Mouse (Mus musculus) hindbrain, embryonic 16.5 days (tissue): ENCODE data around the gene Mctp1. TPM values are rescaled to one million over a fixed set of nuclear protein-coding genes. Genes with fewer than 3 reads are reported as not detected.
"Not testable (repeated sequence)": the region's sequence is repeated elsewhere in the genome, so short reads cannot be mapped to it uniquely, and the experiment has no call there.

Source experiments
- ATAC-seq: fragments of 200-750 bp; cut with Nextera tagmentation; 2 replicates; pipeline ENCODE4 v1.8.0; 2017; ENCODE audit warnings: moderate TSS enrichment, moderate library complexity
- H3K27ac ChIP-seq: fragments of 300-500 bp; sonication (generic); 2 replicates; pipeline ENCODE4 v1.5.1; 2014; ENCODE audit warnings: low read depth, mild to moderate bottlenecking, control low read depth, low read length, moderate library complexity
- H3K27me3 ChIP-seq: fragments of 300-500 bp; sonication (generic); replicated peaks from 2 replicates; pipeline ENCODE4 v1.6.1; 2014; ENCODE audit warnings: low read length; ENCODE audit not compliant: control insufficient read depth, insufficient read depth
- H3K36me3 ChIP-seq: fragments of 300-500 bp; sonication (generic); 2 replicates; pipeline ENCODE4 v1.6.1; 2014; ENCODE audit warnings: mild to moderate bottlenecking, low read length, moderate library complexity, mixed read lengths; ENCODE audit not compliant: control insufficient read depth, insufficient read depth
- H3K4me1 ChIP-seq: fragments of 300-500 bp; sonication (generic); 2 replicates; pipeline ENCODE4 v1.6.1; 2014; ENCODE audit warnings: low read depth, low read length; ENCODE audit not compliant: control insufficient read depth, insufficient read depth
- H3K4me2 ChIP-seq: fragments of 300-500 bp; sonication (generic); 2 replicates; pipeline ENCODE4 v1.6.1; 2014; ENCODE audit warnings: mild to moderate bottlenecking, low read length, control low read depth, moderate library complexity
- H3K4me3 ChIP-seq: fragments of 300-500 bp; sonication (generic); 2 replicates; pipeline ENCODE4 v1.5.1; 2014; ENCODE audit warnings: mild to moderate bottlenecking, low read length, control low read depth, moderate library complexity
- H3K9ac ChIP-seq: fragments of 300-500 bp; sonication (generic); 2 replicates; pipeline ENCODE4 v1.6.1; 2014; ENCODE audit warnings: low read depth, mild to moderate bottlenecking, control low read depth, low read length, moderate library complexity
- H3K9me3 ChIP-seq: fragments of 300-500 bp; sonication (generic); 2 replicates; pipeline ENCODE4 v1.6.1; 2014; ENCODE audit warnings: mild to moderate bottlenecking, low read length, moderate library complexity; ENCODE audit not compliant: control insufficient read depth
- WGBS: fragments of 180-500 bp; shearing (Covaris S2); extraction: QIAGEN DNeasy Blood & Tissue Kit; methylation state at CpG from one replicate; pipeline ENCODE4 v1.1.7; 2014; 5-methylcytosine and 5-hydroxymethylcytosine counted together
- polyA plus RNA-seq: library from polyadenylated mRNA; unstranded; fragments of >200 nt; fragmentation: Nextera tagmentation; extraction: Ambion mirVana; gene quantifications from 2 replicates; pipeline ENCODE4 v1.2.1, GENCODE M21; 2015

The Mctp1 gene
- 3.6 and 4.1 TPM in 2 replicates for polyA plus RNA-seq

DNA sequence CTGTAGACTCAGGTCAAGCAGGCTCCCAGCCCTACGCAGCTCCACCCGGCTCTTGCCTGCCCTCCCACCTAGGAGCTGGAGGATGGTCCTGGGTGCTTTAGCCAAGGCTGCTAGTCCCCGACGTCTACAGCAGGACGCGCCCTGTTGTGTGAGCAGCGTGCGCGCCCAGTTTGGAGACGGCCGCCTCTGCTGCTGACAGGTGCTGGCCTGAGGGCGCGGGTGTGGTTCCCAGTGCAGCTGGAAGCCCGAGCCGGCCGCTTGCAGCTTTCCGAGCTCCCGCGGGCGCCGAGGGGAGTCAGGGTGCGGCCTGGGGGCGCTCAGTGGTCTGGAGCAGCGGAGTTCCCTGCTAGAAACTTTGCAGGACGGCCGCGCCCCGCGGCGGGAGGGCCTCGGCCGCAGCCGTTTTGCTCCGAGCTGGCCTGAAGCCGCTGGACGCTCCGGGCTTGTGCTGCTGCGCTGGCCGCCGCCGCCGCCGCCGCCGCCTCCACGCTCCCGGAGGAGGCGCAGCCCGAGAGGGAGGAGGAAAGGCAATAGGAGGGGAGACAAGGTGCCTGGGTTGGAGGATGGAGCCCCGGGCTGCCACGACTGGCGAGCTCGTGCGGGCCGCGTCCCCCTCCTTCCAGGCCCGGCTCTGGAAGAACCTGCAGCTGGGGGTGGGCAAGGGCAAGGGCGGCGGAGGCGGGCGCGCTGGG, at the start of gene Mctp1:
Gene Mctp1 (plus strand): TSS at position 564 of the 692 bp plus-strand sequence.
- Histone ChIP-seq H3K36me3 (no peaks in the 10 kb centered on the region), H3K4me1 (peaks cover 7% of the 10 kb centered on the region; the same call in 1 of the 2 replicates), H3K27me3 (peaks cover 3% of the 10 kb centered on the region; the same call in 1 of the 2 replicates), H3K9me3 (no peaks in the 10 kb centered on the region), H3K4me2 (peak within 1 kb of the TSS; percentile 99), H3K4me3 (peak within 1 kb of the TSS; percentile 87), H3K27ac (peak within 1 kb of the TSS; percentile 68), H3K9ac (peak within 1 kb of the TSS; percentile 85)
- WGBS, result under 1% methylated on average over 54 of the region's 62 CpGs
- peak; percentile 89 for ATAC-seq

DNA sequence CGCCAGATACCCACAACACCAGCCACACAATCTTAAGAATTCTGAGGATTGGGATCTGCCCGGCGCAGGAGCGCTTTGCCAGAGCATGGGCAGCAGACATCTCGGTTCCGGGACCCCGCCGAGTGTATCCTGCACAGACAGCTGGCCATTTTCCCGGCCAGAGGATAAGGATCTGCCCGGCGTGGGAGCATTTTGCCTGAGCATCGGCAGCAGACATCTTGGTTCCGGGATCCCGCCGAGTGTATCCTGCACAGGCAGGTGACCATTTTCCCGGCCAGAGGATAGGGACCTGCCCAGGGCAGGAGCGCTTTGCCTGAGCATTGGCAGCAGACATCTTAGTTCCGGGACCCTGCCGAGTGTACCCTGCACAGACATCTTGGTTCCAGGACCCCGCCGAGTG, 38.4 kb upstream of the Mctp1 start:
- H3K27me3 ChIP-seq, H3K4me3 ChIP-seq, H3K4me2 ChIP-seq, H3K27ac ChIP-seq, H3K36me3 ChIP-seq, H3K9me3 ChIP-seq, H3K4me1 ChIP-seq, ATAC-seq, H3K9ac ChIP-seq: not testable (repeated sequence)
- WGBS, result 84% methylated on average over 18 of the region's 21 CpGs

DNA sequence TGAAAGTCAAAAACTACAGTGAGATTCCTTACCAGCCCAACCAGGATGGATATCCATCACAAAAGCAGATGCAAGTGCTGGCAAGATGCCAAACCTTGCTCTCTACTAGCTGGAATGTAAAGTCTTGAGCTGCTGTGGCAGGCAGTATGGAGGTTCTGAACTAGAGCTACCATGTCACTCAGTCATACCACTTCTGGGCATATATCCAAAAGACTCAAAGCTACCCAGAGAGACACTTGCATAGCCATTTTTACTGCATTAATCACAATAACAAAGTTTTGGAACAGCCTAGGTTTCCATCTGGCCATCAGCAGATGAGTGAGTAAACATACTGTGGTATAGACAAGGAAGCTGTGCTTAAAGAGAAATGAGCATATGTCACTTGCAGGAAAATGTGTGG, 25.6 kb upstream of the Mctp1 start:
- no peak overlapping the region for H3K9ac ChIP-seq
- H3K36me3 ChIP-seq, result no peaks in the 10 kb centered on the region
- ATAC-seq, result peak; percentile 50; the same call in 1 of the 2 replicates
- H3K27ac ChIP-seq, result no peak overlapping the region
- H3K4me3 ChIP-seq, result no peak overlapping the region
- H3K9me3 ChIP-seq, result no peaks in the 10 kb centered on the region
- H3K4me2 ChIP-seq, result no peak overlapping the region
- H3K4me1 ChIP-seq, result no peaks in the 10 kb centered on the region
- H3K27me3 ChIP-seq, result no peaks in the 10 kb centered on the region

DNA sequence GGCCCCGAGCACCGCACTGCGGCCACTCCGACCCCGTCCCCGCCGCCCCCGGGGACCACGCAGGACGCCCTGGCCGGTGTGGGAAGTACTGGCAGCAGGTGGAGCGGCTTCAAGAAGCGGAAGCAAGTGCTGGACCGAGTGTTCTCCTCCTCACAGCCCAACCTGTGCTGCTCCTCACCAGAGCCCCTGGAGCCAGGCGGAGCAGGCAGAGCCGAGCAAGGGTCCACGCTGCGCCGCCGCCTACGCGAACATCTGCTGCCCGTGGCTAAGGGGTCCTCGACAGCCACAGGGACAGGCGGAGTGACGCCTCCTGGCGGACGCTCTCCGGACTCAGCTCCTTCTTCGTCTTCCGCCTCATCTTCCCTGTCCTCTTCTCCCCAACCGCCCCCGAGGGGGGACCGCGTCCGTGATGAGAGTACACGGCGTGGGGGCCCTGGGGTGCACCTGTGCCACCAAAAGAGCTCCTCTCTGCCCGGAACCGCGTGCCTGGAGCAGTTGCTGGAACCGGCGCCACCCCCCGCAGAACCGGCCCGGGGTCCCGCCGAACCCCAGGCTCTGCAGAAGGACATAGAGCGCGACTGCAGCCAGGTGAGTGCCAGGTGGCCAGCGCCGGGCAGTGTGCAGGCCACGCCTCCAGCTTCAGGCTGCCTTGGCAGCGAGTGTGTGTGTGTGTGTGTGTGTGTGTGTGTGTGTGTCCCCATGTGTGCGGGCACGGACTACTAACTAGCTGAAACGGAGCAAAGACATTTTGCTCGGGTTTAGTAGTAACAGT, 515 bp downstream of the Mctp1 start:
- H3K27me3 ChIP-seq, result peaks cover 3% of the 10 kb centered on the region; the same call in 1 of the 2 replicates
- H3K4me1 ChIP-seq, result peaks cover 7% of the 10 kb centered on the region; the same call in 1 of the 2 replicates
- peak overlapping the region; percentile 68 for H3K27ac ChIP-seq
- H3K4me3 ChIP-seq, result peak overlapping the region; percentile 87
- no peaks in the 10 kb centered on the region for H3K9me3 ChIP-seq
- H3K4me2 ChIP-seq, result peak overlapping the region; percentile 99
- H3K36me3 ChIP-seq, result no peaks in the 10 kb centered on the region
- peak; percentile 95 for ATAC-seq
- peak overlapping the region; percentile 85 for H3K9ac ChIP-seq
- WGBS, result 1% methylated on average over 58 of the region's 58 CpGs

DNA sequence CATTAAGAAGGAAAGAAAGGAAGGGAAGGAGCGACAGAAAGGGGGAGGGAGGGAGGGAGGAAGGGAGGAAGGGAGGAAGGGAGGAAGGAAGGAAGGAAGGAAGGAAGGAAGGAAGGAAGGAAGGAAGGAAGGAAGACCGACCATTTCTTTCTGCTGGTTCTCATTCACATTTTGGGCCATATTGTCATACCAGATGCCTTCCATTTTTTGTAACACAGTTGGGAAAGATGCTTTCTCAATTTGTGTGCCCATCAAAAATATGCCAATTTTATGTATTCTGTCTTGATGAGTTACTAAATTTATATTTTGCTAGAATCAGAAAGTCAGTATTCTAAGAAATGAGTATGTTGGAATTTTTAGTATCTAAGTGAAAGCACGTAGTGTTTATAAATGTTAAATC, 4.3 kb downstream of the Mctp1 start:
- no peak overlapping the region for H3K4me3 ChIP-seq
- peaks cover 6% of the 10 kb centered on the region; the same call in 1 of the 2 replicates for H3K4me1 ChIP-seq
- H3K9me3 ChIP-seq, result no peaks in the 10 kb centered on the region
- no peak overlapping the region for H3K27ac ChIP-seq
- H3K4me2 ChIP-seq, result no peak overlapping the region
- WGBS, result 78% methylated on average over 3 of the region's 3 CpGs
- ATAC-seq, result no peak
- peaks cover 3% of the 10 kb centered on the region; the same call in 1 of the 2 replicates for H3K27me3 ChIP-seq
- H3K36me3 ChIP-seq, result no peaks in the 10 kb centered on the region
- no peak overlapping the region for H3K9ac ChIP-seq

DNA sequence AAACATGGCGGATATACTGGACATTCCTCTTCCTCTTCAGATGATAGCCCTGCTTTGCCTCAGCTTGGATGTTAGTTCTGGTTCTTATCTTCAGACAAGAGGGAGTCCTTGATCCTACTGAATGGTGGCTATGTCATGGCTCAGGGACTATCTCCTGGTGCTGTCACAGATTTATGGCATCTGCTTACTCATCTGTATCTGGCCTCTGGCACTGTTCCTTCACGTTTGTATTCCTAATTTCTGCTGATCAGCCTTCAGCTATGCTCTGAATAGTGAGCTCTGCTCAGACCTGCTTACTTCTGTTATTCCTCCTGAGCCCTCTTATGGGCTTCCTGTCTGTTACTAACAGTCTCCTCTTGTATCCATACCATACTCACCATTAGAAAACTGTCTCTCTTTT, 7.6 kb downstream of the Mctp1 start:
- 66% methylated on average over 2 of the region's 2 CpGs for WGBS
- no peak for ATAC-seq

DNA sequence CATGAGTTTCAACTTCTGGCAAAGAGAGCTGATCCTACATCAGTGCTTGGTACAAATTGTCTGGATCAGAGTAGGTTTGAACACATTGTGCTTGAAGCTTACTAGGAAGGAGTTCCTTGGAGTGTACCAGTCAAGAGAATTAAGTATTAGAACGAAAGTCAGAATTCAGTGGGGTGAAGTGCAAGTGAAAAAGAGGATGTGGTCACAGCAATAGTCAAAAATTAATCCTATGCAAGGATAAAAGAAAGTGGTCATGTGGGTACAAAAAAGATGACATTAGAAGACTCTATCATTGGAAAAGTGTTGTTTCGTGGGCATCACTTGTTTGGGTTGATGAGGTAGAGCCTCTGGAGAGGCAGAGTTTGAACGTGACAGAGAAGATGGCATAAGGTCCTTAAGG, 8.8 kb downstream of the Mctp1 start:
- no peaks in the 10 kb centered on the region for H3K27me3 ChIP-seq
- no peak overlapping the region for H3K27ac ChIP-seq
- no peaks in the 10 kb centered on the region for H3K9me3 ChIP-seq
- H3K4me3 ChIP-seq, result no peak overlapping the region
- H3K9ac ChIP-seq, result no peak overlapping the region
- no peaks in the 10 kb centered on the region for H3K36me3 ChIP-seq
- H3K4me2 ChIP-seq, result no peak overlapping the region
- 87% methylated on average over 3 of the region's 3 CpGs for WGBS
- H3K4me1 ChIP-seq, result no peaks in the 10 kb centered on the region
- no peak for ATAC-seq

More for the DNA sequence above, 7.6 kb downstream of the Mctp1 start:
- H3K4me1 ChIP-seq, result no peaks in the 10 kb centered on the region
- H3K4me2 ChIP-seq, result no peak overlapping the region
- H3K27ac ChIP-seq, result no peak overlapping the region
- H3K9me3 ChIP-seq, result no peaks in the 10 kb centered on the region
- H3K9ac ChIP-seq, result no peak overlapping the region
- H3K27me3 ChIP-seq, result no peaks in the 10 kb centered on the region
- no peaks in the 10 kb centered on the region for H3K36me3 ChIP-seq
- H3K4me3 ChIP-seq, result no peak overlapping the region

DNA sequence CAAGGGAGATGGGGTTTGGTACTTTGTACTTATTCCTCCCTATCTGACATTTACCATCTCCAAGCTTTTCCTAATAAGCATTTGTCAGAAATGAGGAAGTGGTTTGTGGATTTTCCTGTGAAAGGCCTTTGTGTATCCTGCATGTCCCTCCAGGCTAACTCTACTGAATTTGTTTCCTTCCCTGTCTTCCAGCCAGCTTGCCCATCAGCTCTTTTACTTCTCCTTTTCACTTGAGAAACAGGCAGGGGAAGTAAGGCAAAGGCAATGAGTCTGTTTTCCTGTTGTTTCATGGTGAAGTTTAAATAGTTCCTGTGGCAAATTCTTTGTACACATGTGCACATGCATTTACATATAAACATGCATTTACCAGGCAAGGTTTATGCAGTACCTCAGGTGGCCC, 11.6 kb downstream of the Mctp1 start:
- H3K4me3 ChIP-seq, result no peak overlapping the region
- H3K4me1 ChIP-seq, result no peaks in the 10 kb centered on the region
- no peak for ATAC-seq
- no peak overlapping the region for H3K4me2 ChIP-seq
- H3K9me3 ChIP-seq, result no peaks in the 10 kb centered on the region
- no peaks in the 10 kb centered on the region for H3K36me3 ChIP-seq
- no peaks in the 10 kb centered on the region for H3K27me3 ChIP-seq
- H3K9ac ChIP-seq, result no peak overlapping the region
- H3K27ac ChIP-seq, result no peak overlapping the region

DNA sequence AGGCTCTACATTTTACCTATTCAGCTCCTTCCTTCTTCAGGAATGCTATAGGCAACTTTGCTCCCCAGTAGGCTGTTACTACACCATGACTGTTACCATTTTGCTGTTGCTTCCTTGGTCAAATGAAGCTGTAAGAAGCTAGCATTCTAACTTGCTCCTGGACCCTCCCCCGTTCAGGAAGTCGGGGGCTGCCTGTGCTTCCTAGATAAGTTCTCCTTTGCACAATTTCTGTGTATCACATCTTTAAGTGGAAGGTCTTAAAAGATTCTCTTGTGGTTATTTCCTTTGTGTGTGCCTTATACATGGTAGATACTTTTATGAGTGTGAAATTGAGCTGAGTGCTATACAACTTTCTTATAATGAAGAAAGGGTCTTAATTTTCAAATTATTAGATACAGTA, 25.0 kb downstream of the Mctp1 start:
- Histone ChIP-seq H3K27ac (no peak overlapping the region), H3K9ac (no peak overlapping the region), H3K27me3 (no peaks in the 10 kb centered on the region), H3K9me3 (no peaks in the 10 kb centered on the region; the same call in 1 of the 2 replicates), H3K36me3 (no peaks in the 10 kb centered on the region), H3K4me2 (no peak overlapping the region), H3K4me3 (no peak overlapping the region), H3K4me1 (no peaks in the 10 kb centered on the region)
- 88% methylated on average over 2 of the region's 2 CpGs for WGBS
- ATAC-seq, result no peak
